Mouse (Mus musculus) cortical plate, adult 2 months (tissue): ENCODE results near the gene Fam107b.

Source experiments
- CTCF ChIP-seq: fragments of 200-500 bp; IDR thresholded peaks from 2 replicates; pipeline ENCODE4 v1.5.1; 2011; ENCODE audit warnings: mild to moderate bottlenecking, control low read depth, low read length; ENCODE audit not compliant: insufficient read depth; ENCODE audit errors: extremely low read depth
- POLR2A ChIP-seq: fragments of 200-500 bp; IDR thresholded peaks from 2 replicates; pipeline ENCODE4 v1.6.1; 2011; ENCODE audit warnings: mild to moderate bottlenecking, low read length, control low read depth; ENCODE audit not compliant: insufficient read depth; ENCODE audit errors: extremely low read depth

- TF ChIP-seq CTCF (no peak), POLR2A (no peak)
Observed at GRCm38 (mm10) chr2:3669646-3670045, 99.4 kb downstream of the Fam107b start.
